ENCODE assay signal across 11 mouse cellular contexts in the genomic region with DNA sequence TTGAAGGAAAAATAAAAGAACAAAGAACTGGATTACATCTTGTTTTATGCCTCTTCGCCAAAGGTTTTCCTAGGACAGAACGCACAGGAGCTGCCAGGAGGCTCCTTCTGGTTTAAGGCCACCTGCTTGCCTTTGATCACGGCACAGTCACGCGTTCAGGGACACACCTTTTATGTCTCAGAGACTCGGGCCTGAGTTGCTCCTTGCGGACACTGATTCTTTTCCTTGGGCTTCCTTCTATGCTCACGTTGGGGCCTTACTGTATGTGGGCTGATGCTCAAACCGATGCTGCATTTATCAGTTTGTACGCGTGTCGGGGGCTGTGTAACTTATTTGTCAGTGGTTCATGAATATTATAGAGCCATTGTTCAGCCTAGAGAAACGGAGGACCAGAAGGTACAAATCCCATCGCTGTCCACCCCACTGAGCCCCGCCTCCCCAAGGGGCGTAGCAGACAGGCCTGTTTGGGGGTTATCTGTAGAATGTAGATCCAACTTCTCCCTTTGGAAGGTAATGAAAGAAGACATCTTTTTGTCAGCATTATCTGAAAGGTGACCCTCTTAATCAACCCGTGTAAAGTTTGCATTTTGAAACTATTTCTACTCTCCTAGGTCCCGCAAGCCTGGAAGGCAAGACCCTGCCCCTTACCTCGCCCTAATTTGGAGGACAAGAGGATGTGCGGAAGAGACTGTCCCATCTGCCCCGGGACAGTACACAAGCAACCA. TPM values are rescaled to one million over a fixed set of nuclear protein-coding genes. Genes with fewer than 3 reads are reported as not detected.
A peak's percentile ranks its signal among the peaks of the same experiment; 100 is the strongest.
DNase-seq lines count a peak whose midpoint lies in the region; ATAC-seq lines count a peak whose summit lies in the region.
"Had no signal": no experiment of that assay in that cellular context is flagged by ENCODE, and none has a peak within 500 bp of the region (broad histone marks: within the 10 kb centered on the region; RNA-seq: fewer than 3 reads in every experiment).

No protein-coding gene starts in this region.

- H3K27ac ChIP-seq in heart, embryonic 13.5 days (replicated peaks): 0 out of 2 replicates have a peak overlapping the region, but pooled peaks have one; percentile 21
- H3K27ac ChIP-seq in brown adipose tissue, adult 24 weeks (replicated peaks; ENCODE audit: low read depth, low read length): no peak overlapping the region
- H3K27ac ChIP-seq in hindbrain, embryonic 11.5 days (ENCODE audit: low read depth, low read length): no peak overlapping the region
- H3K27ac ChIP-seq: macrophage had no signal

- 26% methylated on average over 21 of the region's 21 CpGs for WGBS in heart, embryonic 13.5 days
- 27% methylated on average over 21 of the region's 21 CpGs for WGBS in hindbrain, embryonic 11.5 days

- H3K9ac ChIP-seq in heart, embryonic 13.5 days: peak overlapping the region; percentile 77
- H3K9ac ChIP-seq in hindbrain, embryonic 11.5 days (ENCODE audit: low read depth, low read length): peak overlapping the region; percentile 33; the same call in 1 of the 2 replicates

- peaks cover 27% of the 10 kb centered on the region for H3K4me1 ChIP-seq in heart, embryonic 13.5 days
- no peaks in the 10 kb centered on the region for H3K4me1 ChIP-seq in brown adipose tissue, adult 24 weeks (ENCODE audit: control insufficient read depth, insufficient read depth, insufficient read length, low read length)
- H3K4me1 ChIP-seq in hindbrain, embryonic 11.5 days (replicated peaks; ENCODE audit: control insufficient read depth, insufficient read depth, low read length): no peaks in the 10 kb centered on the region

- ATAC-seq in heart, embryonic 13.5 days (ENCODE audit: extremely low read depth, insufficient number of reproducible peaks, low FRiP score, low TSS enrichment): no peak
- peak; percentile 30; the same call in 1 of the 2 replicates for ATAC-seq in hindbrain, embryonic 11.5 days (ENCODE audit: low FRiP score)
- peak; percentile 32; the same call in 1 of the 2 replicates for ATAC-seq in megakaryocyte, adult 5-6 weeks (ENCODE audit: poor library complexity, severe bottlenecking)

- no peaks in the 10 kb centered on the region for H3K27me3 ChIP-seq in heart, embryonic 13.5 days (replicated peaks)
- H3K27me3 ChIP-seq in hindbrain, embryonic 11.5 days (ENCODE audit: control insufficient read depth, insufficient read depth, low read length): no peaks in the 10 kb centered on the region

- H3K9me3 ChIP-seq in heart, embryonic 13.5 days: no peaks in the 10 kb centered on the region
- no peaks in the 10 kb centered on the region for H3K9me3 ChIP-seq in hindbrain, embryonic 11.5 days (ENCODE audit: control insufficient read depth, low read length)
- H3K9me3 ChIP-seq: G1E had no signal

- peak overlapping the region; percentile 90 for H3K4me2 ChIP-seq in heart, embryonic 13.5 days
- H3K4me2 ChIP-seq in hindbrain, embryonic 11.5 days (replicated peaks; ENCODE audit: low read depth, low read length): peak overlapping the region; percentile 76

- H3K4me3 ChIP-seq in heart, embryonic 13.5 days: peak overlapping the region; percentile 59
- peak overlapping the region; percentile 56 for H3K4me3 ChIP-seq in brown adipose tissue, adult 24 weeks (ENCODE audit: insufficient read depth, low read depth, low read length)
- H3K4me3 ChIP-seq in hindbrain, embryonic 11.5 days (ENCODE audit: low read depth, low read length): peak overlapping the region; percentile 32

- no peaks in the 10 kb centered on the region for H3K36me3 ChIP-seq in heart, embryonic 13.5 days
- no peaks in the 10 kb centered on the region for H3K36me3 ChIP-seq in hindbrain, embryonic 11.5 days (ENCODE audit: control insufficient read depth, insufficient read depth, low read length)
- H3K36me3 ChIP-seq: G1E had no signal

- intact Hi-C loops in heart, postnatal 14 days (cut with DNase I): no loop called here

- DNase-seq in heart, postnatal 14 days: no peak
- peak; percentile 25 for DNase-seq in hindbrain, embryonic 11.5 days (ENCODE audit: low spot score)
- DNase-seq in urinary bladder, adult 2 months (ENCODE audit: low spot score): no peak
- DNase-seq in urinary bladder, postnatal 36 days (ENCODE audit: low spot score in 2 of 2): no peak
- DNase-seq in frontal cortex, postnatal 10 days (ENCODE audit: low spot score in 2 of 2): no peak
- DNase-seq: cerebellum, adult 8-10 months had no signal

RNA-seq across cellular contexts. Expression of a gene that starts 0.8 kb away (rescaled TPM):
- 1.7 and 2.1 TPM in 2 replicates for polyA plus RNA-seq in heart, embryonic 13.5 days (2015; fragmentation: Nextera tagmentation; extraction: Ambion mirVana)
- 1 to 10 TPM; 1.8 to 3.1 TPM for total RNA-seq in heart, postnatal 14 days (2021)
- polyA plus RNA-seq in brown adipose tissue, adult 24 weeks (2012; ENCODE audit: insufficient read depth, insufficient read length, missing spikeins): 1.0 and 1.2 TPM in 2 replicates
- 0.88 and 1.0 TPM in 2 replicates for polyA plus RNA-seq in hindbrain, embryonic 11.5 days (2014; fragmentation: Nextera tagmentation; extraction: Ambion mirVana)
- total RNA-seq in megakaryocyte, adult 5-6 weeks (2015): not detected in 2 replicates
- total RNA-seq in megakaryocyte, adult 5-6 weeks (2017): not detected in 2 replicates
- polyA plus RNA-seq in urinary bladder, adult 2 months (2012; rRNA removed): 33.2 and 36.2 TPM in 2 replicates
- polyA plus RNA-seq: G1E had no signal

Comparison
In these comparisons a context has a peak if more than half of its experiments do, and no peak if none do; other contexts are left out.
1. RNA of a gene that starts 0.8 kb away (polyA plus RNA-seq): 33.2 to 36.2 TPM in urinary bladder, adult 2 months; 1.7 to 2.1 TPM in heart, embryonic 13.5 days, 1.0 to 1.2 TPM in brown adipose tissue, adult 24 weeks and 0.88 to 1.0 TPM in hindbrain, embryonic 11.5 days; every median in the first group is over 10 times any median in the second.
2. Peak in every context shown above with its lines, with median percentiles within 50 percentile points of each other: H3K4me3 ChIP-seq.